Mouse (Mus musculus): ENCODE results near the gene Ivns1abp. TPM values are rescaled to one million over a fixed set of nuclear protein-coding genes. Genes with fewer than 3 reads are reported as not detected.
"Not testable (repeated sequence)": the region's sequence is repeated elsewhere in the genome, so short reads cannot be mapped to it uniquely, and the experiment has no call there.

Ivns1abp gene
- polyA plus RNA-seq, 1 experiment, result 203 TPM

GRCm38 (mm10) chr1:151342311-151342710, 2.0 kb upstream of the Ivns1abp start:
- TF ChIP-seq CTCF (IDR thresholded peaks at IDR 0.05; ENCODE audit: borderline replicate concordance, extremely low read depth, insufficient read depth, insufficient read length) (no peak), POLR2A (IDR thresholded peaks at IDR 0.05; ENCODE audit: borderline replicate concordance, extremely low read depth, insufficient read depth, insufficient read length, poor library complexity, severe bottlenecking) (no peak)
- no peak for DNase-seq (ENCODE audit: low read depth)

DNA sequence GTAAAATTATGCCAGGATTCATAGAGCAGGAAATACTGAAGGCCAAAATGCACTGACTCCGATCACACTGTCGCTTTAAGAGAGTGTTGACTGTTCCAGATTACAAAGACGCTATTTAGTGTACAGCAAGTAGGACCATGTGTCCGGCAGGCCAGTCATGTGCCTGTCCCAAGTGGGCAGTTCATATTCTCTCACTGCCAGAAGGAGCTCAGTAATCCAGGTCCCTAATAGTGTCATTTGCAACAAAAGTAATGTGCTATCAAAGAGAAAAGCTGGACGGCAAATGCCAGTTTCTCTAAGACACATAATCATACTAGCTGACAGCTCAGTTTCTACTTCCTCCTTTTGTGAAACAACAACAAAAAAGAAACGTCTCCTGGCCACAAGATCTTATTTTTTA, 1.3 kb upstream of the Ivns1abp start:
- TF ChIP-seq CTCF (IDR thresholded peaks at IDR 0.05; ENCODE audit: borderline replicate concordance, extremely low read depth, insufficient read depth, insufficient read length) (no peak), POLR2A (IDR thresholded peaks at IDR 0.05; ENCODE audit: borderline replicate concordance, extremely low read depth, insufficient read depth, insufficient read length, poor library complexity, severe bottlenecking) (no peak)
- peak; percentile 37 for DNase-seq (ENCODE audit: low read depth)

GRCm38 (mm10) chr1:151343571-151344282, 550 bp upstream of the Ivns1abp start:
- peak; percentile 30 for DNase-seq (ENCODE audit: low read depth)
- no peak for TF ChIP-seq POLR2A (IDR thresholded peaks at IDR 0.05; ENCODE audit: borderline replicate concordance, extremely low read depth, insufficient read depth, insufficient read length, poor library complexity, severe bottlenecking)
- no peak; the same call in 1 of the 2 replicates for TF ChIP-seq CTCF (IDR thresholded peaks at IDR 0.05; ENCODE audit: borderline replicate concordance, extremely low read depth, insufficient read depth, insufficient read length)

DNA sequence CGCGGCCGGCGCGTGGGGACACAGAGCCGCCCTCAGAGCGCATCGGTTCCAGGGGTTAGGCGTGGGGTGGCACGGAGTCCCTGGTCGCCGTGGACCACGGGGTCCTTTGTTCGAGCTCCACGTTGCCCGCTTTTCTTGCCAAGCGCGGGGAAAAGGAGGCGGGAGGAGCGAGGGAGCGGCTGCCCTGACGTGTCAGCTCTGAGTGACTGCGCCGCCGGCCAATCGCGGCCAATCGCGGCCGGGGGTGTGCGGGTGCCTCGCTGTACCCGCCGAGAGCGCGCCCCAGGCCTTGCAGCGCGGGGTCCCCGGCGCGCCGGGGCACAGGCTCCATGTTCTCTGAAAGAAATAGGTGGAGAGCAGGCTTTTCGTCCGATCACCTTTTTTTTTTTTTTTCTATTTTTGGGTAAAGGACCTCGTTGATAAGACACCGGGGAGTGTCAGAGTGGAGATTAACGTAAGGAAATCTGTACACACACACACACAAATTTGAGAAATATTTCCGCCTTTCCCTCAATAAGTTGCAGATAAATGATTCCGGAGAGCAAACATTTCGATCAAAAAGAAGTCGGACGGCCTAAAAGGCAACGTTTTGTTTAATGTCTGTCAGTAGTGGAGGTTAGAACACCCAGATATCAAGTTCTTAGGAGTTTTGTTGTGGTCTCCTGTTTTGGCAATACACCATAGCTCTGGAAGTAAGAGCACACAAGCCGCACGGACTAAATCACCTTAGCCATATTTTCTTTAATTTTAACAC, 1.0 kb downstream of the Ivns1abp start:
- DNase-seq (ENCODE audit: low read depth), result peak; percentile 98
- no peak for TF ChIP-seq CTCF (IDR thresholded peaks at IDR 0.05; ENCODE audit: borderline replicate concordance, extremely low read depth, insufficient read depth, insufficient read length)
- no peak; the same call in 1 of the 2 replicates for TF ChIP-seq POLR2A (IDR thresholded peaks at IDR 0.05; ENCODE audit: borderline replicate concordance, extremely low read depth, insufficient read depth, insufficient read length, poor library complexity, severe bottlenecking)

DNA sequence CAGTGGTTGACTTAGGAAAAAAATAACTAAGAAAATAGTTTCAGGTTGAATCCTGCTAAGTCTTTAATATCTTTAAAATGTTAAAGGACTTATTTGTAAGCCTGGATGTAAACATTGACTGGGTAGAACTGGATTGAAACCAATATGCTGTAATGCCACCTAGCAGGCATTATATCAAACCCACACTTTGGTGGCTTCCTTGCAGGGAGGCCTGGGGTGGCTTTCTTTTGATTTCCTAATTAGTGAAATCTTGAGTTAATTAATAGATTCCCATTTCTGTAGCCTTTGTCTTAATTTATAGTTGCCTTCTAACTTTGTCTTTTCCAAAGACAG, 1.6 kb downstream of the Ivns1abp start:
- DNase-seq (ENCODE audit: low read depth), result peak; percentile 56
- TF ChIP-seq POLR2A (IDR thresholded peaks at IDR 0.05; ENCODE audit: borderline replicate concordance, extremely low read depth, insufficient read depth, insufficient read length, poor library complexity, severe bottlenecking), result no peak
- TF ChIP-seq CTCF (IDR thresholded peaks at IDR 0.05; ENCODE audit: borderline replicate concordance, extremely low read depth, insufficient read depth, insufficient read length), result no peak

- DNase-seq (ENCODE audit: low read depth), result no peak
- no peak for TF ChIP-seq CTCF (IDR thresholded peaks at IDR 0.05; ENCODE audit: borderline replicate concordance, extremely low read depth, insufficient read depth, insufficient read length)
- no peak for TF ChIP-seq POLR2A (IDR thresholded peaks at IDR 0.05; ENCODE audit: borderline replicate concordance, extremely low read depth, insufficient read depth, insufficient read length, poor library complexity, severe bottlenecking)
Observed at GRCm38 (mm10) chr1:151346681-151347127, 2.4 kb downstream of the Ivns1abp start.

DNA sequence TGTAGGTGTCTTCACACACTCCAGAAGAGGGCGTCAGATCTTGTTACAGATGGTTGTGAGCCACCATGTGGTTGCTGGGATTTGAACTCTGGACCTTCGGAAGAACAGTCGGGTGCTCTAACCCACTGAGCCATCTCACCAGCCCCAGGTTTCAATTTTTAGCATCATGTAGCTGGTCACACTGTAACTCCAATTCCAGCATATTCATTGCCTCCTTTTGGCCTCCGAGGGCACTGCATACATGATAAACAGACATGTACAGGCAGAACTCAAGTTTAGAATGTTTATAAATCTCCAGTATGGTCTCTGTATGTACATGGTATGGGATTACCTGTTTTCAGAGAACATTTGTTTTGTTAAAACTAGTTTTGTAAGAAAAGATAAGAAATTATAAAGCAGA, 4.0 kb downstream of the Ivns1abp start:
- not testable (repeated sequence) for DNase-seq (ENCODE audit: low read depth)
- TF ChIP-seq CTCF (IDR thresholded peaks at IDR 0.05; ENCODE audit: borderline replicate concordance, extremely low read depth, insufficient read depth, insufficient read length), result peak; percentile 4; the same call in 1 of the 2 replicates

DNA sequence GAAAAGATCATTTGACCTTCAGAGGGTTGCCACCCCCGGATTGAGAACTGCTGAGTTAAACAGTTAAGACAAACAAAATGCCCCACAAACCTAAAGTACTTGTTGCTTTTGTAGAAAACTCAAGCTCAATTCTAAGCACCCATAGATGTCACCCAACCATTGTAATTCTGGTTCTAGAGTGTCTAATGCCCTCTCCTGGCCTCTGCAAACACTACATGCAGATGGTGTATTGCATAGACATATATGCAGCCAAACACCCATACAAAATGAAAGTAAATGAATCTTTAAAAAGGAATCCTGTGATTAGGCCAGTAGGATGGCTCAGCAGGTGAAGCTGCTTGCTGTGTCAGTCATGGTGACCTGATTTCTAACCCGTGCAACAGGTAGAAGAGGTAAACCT, 8.6 kb downstream of the Ivns1abp start:
- DNase-seq (ENCODE audit: low read depth), result peak; percentile 38
- peak; percentile 27; the same call in 1 of the 2 replicates for TF ChIP-seq CTCF (IDR thresholded peaks at IDR 0.05; ENCODE audit: borderline replicate concordance, extremely low read depth, insufficient read depth, insufficient read length)
- TF ChIP-seq POLR2A (IDR thresholded peaks at IDR 0.05; ENCODE audit: borderline replicate concordance, extremely low read depth, insufficient read depth, insufficient read length, poor library complexity, severe bottlenecking), result no peak

DNA sequence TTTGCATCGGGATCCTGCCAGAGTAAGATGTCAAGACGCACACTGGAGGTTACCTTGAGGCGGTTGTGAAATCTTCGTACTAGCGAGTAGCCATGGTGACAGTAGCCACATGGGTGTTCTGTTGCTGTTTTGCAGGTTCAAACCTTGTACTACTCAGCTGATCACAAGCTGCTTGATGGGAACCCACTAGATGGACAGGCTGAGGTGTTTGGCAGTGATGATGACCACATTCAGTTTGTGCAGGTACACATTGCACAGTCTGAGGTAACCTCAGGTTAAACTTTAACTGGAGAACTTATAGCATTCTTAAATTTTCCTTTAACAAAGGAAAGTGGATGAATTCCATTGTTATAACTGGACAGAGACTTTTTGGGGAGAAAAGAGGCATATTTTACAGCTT, 11.7 kb downstream of the Ivns1abp start:
- no peak for DNase-seq (ENCODE audit: low read depth)
- TF ChIP-seq POLR2A (IDR thresholded peaks at IDR 0.05; ENCODE audit: borderline replicate concordance, extremely low read depth, insufficient read depth, insufficient read length, poor library complexity, severe bottlenecking) (no peak), CTCF (IDR thresholded peaks at IDR 0.05; ENCODE audit: borderline replicate concordance, extremely low read depth, insufficient read depth, insufficient read length) (no peak)

DNA sequence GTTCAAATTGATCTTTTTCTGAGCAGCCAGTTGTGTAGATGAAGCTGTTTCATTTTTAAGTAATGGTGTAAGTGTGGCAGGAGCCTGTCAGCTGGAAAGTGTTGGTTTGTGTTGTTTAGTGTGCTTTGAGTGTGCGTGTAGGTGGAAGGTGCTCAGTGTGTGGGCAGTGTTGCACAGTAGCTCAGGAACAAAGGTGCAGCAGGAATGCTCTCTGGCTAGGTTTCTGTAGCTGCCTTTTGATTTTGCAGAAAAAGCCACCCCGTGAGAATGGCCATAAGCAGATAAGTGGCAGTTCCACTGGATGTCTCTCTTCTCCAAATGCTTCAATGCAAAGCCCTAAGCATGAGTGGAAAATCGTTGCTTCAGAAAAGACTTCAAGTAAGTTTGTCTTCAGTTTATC, 15.1 kb downstream of the Ivns1abp start:
- TF ChIP-seq POLR2A (IDR thresholded peaks at IDR 0.05; ENCODE audit: borderline replicate concordance, extremely low read depth, insufficient read depth, insufficient read length, poor library complexity, severe bottlenecking), result no peak
- no peak for DNase-seq (ENCODE audit: low read depth)

- TF ChIP-seq CTCF (IDR thresholded peaks at IDR 0.05; ENCODE audit: borderline replicate concordance, extremely low read depth, insufficient read depth, insufficient read length) (no peak), POLR2A (IDR thresholded peaks at IDR 0.05; ENCODE audit: borderline replicate concordance, extremely low read depth, insufficient read depth, insufficient read length, poor library complexity, severe bottlenecking) (no peak)
Observed at GRCm38 (mm10) chr1:151366944-151367605, 22.8 kb downstream of the Ivns1abp start.

More at GRCm38 (mm10) chr1:151366944-151367605, 22.8 kb downstream of the Ivns1abp start:
- DNase-seq (ENCODE audit: low read depth), result no peak

All from brain, embryonic 14.5 days (tissue).